Mouse (Mus musculus) hindbrain, embryonic 14.5 days (tissue): ENCODE data around the gene Anks4b. TPM values are rescaled to one million over a fixed set of nuclear protein-coding genes. Genes with fewer than 3 reads are reported as not detected.

Source experiments
- ATAC-seq: fragments of 200-750 bp; cut with Nextera tagmentation; 2 replicates; pipeline ENCODE4 v1.8.0; 2017; ENCODE audit warnings: moderate number of reproducible peaks, mild to moderate bottlenecking, moderate TSS enrichment, moderate library complexity; ENCODE audit not compliant: low FRiP score
- DNase-seq: peaks from one replicate; pipeline ENCODE4 v3.0.0-alpha.2; 2015; ENCODE audit warnings: low spot score
- H3K27ac ChIP-seq: fragments of 300-500 bp; sonication (generic); 2 replicates; pipeline ENCODE4 v1.5.1; 2014; ENCODE audit warnings: mild to moderate bottlenecking, moderate library complexity
- H3K27me3 ChIP-seq: fragments of 300-500 bp; sonication (generic); 2 replicates; pipeline ENCODE4 v1.6.1; 2014; ENCODE audit warnings: mild to moderate bottlenecking, low read length, mixed read lengths; ENCODE audit not compliant: control insufficient read depth, insufficient read depth
- H3K36me3 ChIP-seq: fragments of 300-500 bp; sonication (generic); replicated peaks from 2 replicates; pipeline ENCODE4 v1.6.1; 2014; ENCODE audit not compliant: control insufficient read depth, insufficient read depth
- H3K4me1 ChIP-seq: fragments of 300-500 bp; sonication (generic); replicated peaks from 2 replicates; pipeline ENCODE4 v1.6.1; 2014; ENCODE audit warnings: antibody characterized with exemption, low read length, mixed read lengths; ENCODE audit not compliant: control insufficient read depth, insufficient read depth
- H3K4me2 ChIP-seq: fragments of 300-500 bp; sonication (generic); replicated peaks from 2 replicates; pipeline ENCODE4 v1.6.1; 2014; ENCODE audit warnings: mild to moderate bottlenecking, moderate library complexity
- H3K4me3 ChIP-seq: fragments of 300-500 bp; sonication (generic); replicated peaks from 2 replicates; pipeline ENCODE4 v1.5.1; 2014; ENCODE audit warnings: mild to moderate bottlenecking, low read length
- H3K9ac ChIP-seq: fragments of 300-500 bp; sonication (generic); 2 replicates; pipeline ENCODE4 v1.6.1; 2014
- H3K9me3 ChIP-seq: fragments of 300-500 bp; sonication (generic); 2 replicates; pipeline ENCODE4 v1.6.1; 2016; ENCODE audit warnings: low read length; ENCODE audit not compliant: control insufficient read depth
- WGBS: fragments of 180-500 bp; shearing (Covaris S2); extraction: QIAGEN DNeasy Blood & Tissue Kit; methylation state at CpG from one replicate; pipeline ENCODE4 v1.1.7; 2014; 5-methylcytosine and 5-hydroxymethylcytosine counted together
- polyA plus RNA-seq: library from polyadenylated mRNA; unstranded; fragments of >200 nt; fragmentation: Nextera tagmentation; extraction: Ambion mirVana; gene quantifications from 2 replicates; pipeline ENCODE4 v1.2.1, GENCODE M21; 2014

Gene Anks4b
- polyA plus RNA-seq, 1 experiment from 2014 or later = not detected

DNA sequence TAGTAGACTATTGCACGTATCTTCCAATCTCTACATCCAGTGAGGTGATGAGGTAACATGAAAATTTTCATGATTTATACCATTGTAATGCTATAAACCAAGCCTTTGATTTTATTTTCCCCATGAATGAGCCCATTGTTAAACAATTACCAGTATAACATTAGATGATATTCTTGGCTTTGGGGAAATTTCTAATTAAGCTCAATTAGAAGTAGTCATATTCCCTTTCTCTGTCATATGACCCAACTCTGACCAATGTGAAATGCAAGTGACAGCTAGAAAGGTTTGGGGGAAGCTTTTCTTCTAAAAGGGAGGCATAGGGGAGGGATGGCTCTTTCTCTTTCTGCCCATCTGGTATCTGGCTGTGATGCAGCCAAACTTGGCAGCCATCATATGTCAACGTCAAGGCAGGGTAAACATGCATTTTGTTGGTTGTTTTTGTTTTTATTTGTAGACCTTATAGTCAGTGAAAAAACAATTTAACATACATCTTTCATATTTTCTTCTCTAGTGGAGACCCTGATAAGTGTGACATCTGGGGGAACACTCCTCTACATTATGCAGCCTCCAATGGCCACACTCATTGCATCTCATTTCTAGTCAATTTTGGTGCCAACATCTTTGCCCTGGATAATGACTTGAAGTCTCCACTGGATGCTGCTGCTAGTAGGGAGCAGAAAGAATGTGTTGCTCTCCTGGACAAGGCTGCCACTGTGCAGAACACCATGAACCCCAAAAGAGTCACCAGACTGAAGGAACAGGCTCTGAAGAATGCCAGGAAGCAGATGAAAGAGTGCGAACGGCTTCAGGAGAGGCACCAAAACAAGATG, 8.0 kb downstream of the Anks4b start:
- no peak overlapping the region for H3K4me2 ChIP-seq
- H3K4me3 ChIP-seq = no peak overlapping the region
- no peaks in the 10 kb centered on the region for H3K36me3 ChIP-seq
- DNase-seq = no peak
- WGBS = 93% methylated on average over 4 of the region's 4 CpGs
- H3K9ac ChIP-seq = no peak overlapping the region
- H3K9me3 ChIP-seq = no peaks in the 10 kb centered on the region
- ATAC-seq = no peak
- H3K27ac ChIP-seq = no peak overlapping the region
- 0 out of 2 replicates have a peak, but pooled peaks cover 2% of the 10 kb centered on the region for H3K4me1 ChIP-seq
- H3K27me3 ChIP-seq = no peaks in the 10 kb centered on the region

DNA sequence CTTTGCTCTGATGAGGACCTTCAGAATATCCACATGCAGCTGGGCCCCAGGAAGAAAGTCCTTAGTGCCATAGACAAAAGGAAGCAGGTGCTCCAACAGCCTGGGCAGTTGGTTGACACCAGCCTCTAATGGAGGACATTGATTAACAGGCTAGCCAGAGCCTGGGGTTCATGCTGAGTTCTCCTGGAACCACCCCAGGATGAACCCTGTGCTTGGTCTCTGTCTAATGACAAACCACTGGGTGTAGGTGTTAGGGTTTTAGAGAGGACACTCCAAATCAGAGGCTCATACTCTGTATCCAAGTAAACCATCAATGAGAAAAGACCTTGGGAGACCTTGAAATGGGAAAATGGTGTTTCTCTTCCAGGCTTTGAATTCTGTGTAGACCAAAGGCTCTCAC, 9.2 kb downstream of the Anks4b start:
- no peak for ATAC-seq
- H3K9me3 ChIP-seq = no peaks in the 10 kb centered on the region
- no peak for DNase-seq
- H3K4me3 ChIP-seq = no peak overlapping the region
- H3K9ac ChIP-seq = no peak overlapping the region
- no peaks in the 10 kb centered on the region for H3K36me3 ChIP-seq
- 0 out of 2 replicates have a peak, but pooled peaks cover 2% of the 10 kb centered on the region for H3K4me1 ChIP-seq
- no peaks in the 10 kb centered on the region for H3K27me3 ChIP-seq
- H3K27ac ChIP-seq = no peak overlapping the region
- H3K4me2 ChIP-seq = no peak overlapping the region

DNA sequence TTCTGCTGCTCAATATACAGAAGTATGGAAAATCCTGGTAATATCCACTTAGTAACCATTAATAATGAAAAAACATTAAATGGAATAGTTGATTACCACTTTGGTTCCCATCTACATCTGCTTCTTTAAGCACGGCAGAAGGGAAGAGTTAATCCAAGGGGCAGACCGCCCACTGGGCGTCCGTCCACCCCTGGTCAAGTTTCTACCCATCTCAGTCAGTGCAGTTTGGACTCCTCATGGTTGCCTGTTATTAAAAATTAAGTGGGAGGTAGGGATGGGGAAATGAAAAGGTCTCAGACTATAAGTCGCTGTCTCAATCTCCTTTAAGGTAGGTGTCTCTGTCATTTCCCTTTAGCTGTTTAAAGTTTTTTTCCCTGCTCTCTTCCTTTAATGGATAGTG, 15.3 kb downstream of the Anks4b start:
- no peaks in the 10 kb centered on the region for H3K36me3 ChIP-seq
- no peak overlapping the region for H3K4me3 ChIP-seq
- no peak overlapping the region for H3K9ac ChIP-seq
- DNase-seq = no peak
- no peak overlapping the region for H3K27ac ChIP-seq
- 92% methylated on average over 5 of the region's 5 CpGs for WGBS
- H3K27me3 ChIP-seq = no peaks in the 10 kb centered on the region
- no peaks in the 10 kb centered on the region; the same call in 1 of the 2 replicates for H3K4me1 ChIP-seq
- no peak for ATAC-seq
- no peak overlapping the region for H3K4me2 ChIP-seq
- H3K9me3 ChIP-seq = no peaks in the 10 kb centered on the region

DNA sequence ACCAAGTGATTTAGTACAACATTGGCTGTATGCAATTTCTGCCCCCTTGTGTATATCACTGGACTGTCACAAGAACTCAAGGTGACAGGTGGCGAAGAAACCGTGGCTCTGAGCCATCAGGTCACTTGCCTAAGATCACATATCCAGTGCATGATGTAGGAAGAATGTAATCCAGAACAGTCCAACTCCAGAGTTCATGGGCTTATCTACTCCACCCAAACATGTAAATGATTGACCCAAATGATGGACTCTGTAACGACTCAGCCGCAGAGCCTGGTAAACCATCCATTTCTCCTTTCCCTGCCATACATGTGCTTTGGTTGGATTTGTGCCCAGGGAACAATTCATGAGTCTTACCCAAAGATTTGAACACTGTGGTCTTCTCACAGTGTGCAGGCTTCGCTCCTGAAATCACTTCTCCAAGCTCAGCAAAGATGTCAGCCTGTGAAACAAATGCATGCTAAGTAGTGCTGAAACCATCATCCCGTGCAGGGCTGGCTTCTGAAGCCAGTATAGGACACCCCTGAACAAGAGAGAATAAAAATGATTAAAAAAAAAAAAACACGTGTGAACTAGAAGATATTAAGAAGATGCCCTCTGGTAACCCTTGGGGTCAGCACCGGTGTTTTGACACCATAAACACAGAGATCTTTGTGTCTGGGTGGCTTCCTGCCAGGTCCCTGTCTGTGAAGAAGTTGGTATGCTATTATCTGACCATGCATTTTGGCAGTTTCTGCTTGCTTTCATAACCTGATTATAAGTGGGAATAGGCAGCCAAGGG, 15.9 kb downstream of the Anks4b start:
- Histone ChIP-seq H3K4me1 (no peaks in the 10 kb centered on the region; the same call in 1 of the 2 replicates), H3K4me2 (no peak overlapping the region), H3K27ac (no peak overlapping the region), H3K4me3 (no peak overlapping the region), H3K36me3 (no peaks in the 10 kb centered on the region), H3K9me3 (no peaks in the 10 kb centered on the region), H3K27me3 (no peaks in the 10 kb centered on the region), H3K9ac (no peak overlapping the region)
- ATAC-seq (no peak), DNase-seq (no peak)
- WGBS = 73% methylated on average over 8 of the region's 8 CpGs

DNA sequence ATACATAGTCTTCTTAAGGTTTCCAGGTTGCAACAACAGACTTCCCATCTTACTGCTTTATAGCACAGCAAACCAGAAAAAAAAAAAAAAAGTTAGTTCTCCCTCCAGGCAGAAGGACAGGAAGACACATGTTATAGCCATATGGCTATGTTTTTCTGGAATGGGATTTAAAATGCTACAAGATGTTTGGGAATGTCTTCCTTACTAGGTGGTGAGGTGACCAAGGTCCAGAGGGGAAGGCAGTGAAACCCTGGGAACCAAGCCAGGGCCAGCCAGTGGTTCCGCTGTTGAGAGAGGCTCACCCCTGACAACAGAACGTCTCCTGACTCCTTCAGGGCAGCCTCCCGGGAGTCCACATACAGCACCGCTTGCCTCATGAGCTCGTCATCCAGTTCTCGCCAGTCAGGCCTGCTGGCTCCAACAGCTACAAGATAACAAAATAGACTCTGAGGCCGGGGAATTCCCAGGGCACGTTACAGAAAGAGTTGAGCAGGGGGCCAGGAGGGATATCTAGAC, 16.6 kb downstream of the Anks4b start:
- Histone ChIP-seq H3K4me3 (no peak overlapping the region), H3K9ac (no peak overlapping the region), H3K9me3 (no peaks in the 10 kb centered on the region), H3K27me3 (no peaks in the 10 kb centered on the region), H3K4me2 (no peak overlapping the region), H3K27ac (no peak overlapping the region), H3K36me3 (no peaks in the 10 kb centered on the region), H3K4me1 (no peaks in the 10 kb centered on the region; the same call in 1 of the 2 replicates)
- WGBS = 51% methylated on average over 8 of the region's 8 CpGs
- DNase-seq (no peak), ATAC-seq (no peak)

DNA sequence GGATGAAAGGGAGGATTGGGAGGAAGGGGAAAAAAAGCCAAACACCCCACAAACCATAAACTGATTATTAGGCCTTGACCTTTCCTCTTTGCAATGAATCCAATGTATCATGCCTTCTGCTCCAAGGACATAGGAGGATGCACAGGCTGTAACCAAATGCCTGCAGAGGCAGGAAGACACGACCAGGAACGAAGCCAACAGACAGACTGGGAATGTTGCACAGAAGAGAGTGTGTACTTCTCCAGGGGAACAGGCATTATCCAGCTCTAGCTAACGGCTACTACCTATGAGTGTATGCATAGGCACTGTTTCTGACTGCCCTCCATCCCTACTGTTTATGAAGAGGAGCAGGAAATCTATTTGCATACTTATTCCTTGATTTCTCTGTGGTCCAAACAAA, 18.5 kb downstream of the Anks4b start:
- Histone ChIP-seq H3K4me1 (no peaks in the 10 kb centered on the region; the same call in 1 of the 2 replicates), H3K36me3 (no peaks in the 10 kb centered on the region), H3K4me3 (no peak overlapping the region), H3K27me3 (no peaks in the 10 kb centered on the region), H3K4me2 (no peak overlapping the region), H3K9ac (no peak overlapping the region), H3K9me3 (no peaks in the 10 kb centered on the region), H3K27ac (no peak overlapping the region)
- WGBS = 68% methylated on average over 3 of the region's 3 CpGs
- DNase-seq (no peak), ATAC-seq (no peak)

DNA sequence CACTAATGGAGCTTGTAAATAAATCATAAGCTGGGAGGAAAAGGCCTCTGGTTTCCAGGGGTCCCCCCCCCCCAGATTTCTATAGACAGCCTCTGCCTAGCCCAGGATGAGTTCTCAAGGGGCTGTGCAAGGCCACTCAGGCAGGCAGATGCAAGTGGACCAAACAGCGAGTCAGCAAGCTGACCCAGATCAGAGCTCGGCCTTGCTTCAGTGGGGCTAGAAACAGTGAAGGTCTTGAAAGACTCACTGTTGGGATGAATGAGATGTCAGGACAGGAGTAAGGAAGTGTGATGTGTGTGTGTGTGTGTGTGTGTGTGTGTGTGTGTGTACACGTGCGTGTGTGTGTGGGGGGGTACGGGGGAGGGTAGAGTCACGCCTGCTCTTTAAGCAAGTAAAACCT, 19.2 kb downstream of the Anks4b start:
- WGBS = 84% methylated on average over 6 of the region's 6 CpGs
- no peaks in the 10 kb centered on the region for H3K27me3 ChIP-seq

DNA sequence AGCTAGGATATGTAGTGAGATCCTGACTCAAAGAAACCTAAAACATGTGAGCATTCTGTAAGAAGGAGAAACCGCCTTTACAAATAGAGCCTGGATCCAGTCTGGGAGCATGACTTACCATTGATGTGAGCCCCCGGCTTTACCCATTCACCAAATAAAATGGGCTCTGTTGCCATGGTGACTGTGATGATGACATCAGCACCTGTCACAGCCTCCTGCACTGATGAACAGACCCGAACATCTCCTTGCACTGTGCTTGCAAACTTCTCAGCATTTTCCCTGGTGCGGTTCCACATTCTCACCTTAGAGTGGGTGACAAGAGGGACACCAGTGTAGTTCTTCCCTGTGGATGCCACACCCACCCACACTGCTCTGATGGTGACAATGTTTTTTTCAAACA, 21.5 kb downstream of the Anks4b start:
- no peaks in the 10 kb centered on the region; the same call in 1 of the 2 replicates for H3K4me1 ChIP-seq
- peaks cover 6% of the 10 kb centered on the region for H3K27me3 ChIP-seq
- H3K9ac ChIP-seq = no peak overlapping the region
- H3K27ac ChIP-seq = no peak overlapping the region
- DNase-seq (no peak), ATAC-seq (0 out of 2 replicates have a peak, but pooled peaks have one; percentile 27)
- no peak overlapping the region for H3K4me2 ChIP-seq
- 50% methylated on average over 4 of the region's 4 CpGs for WGBS
- no peaks in the 10 kb centered on the region for H3K9me3 ChIP-seq
- no peak overlapping the region for H3K4me3 ChIP-seq
- H3K36me3 ChIP-seq = no peaks in the 10 kb centered on the region

More for the DNA sequence above, 19.2 kb downstream of the Anks4b start:
- DNase-seq = no peak
- H3K27ac ChIP-seq = no peak overlapping the region
- no peak overlapping the region for H3K4me2 ChIP-seq
- H3K4me3 ChIP-seq = no peak overlapping the region
- no peaks in the 10 kb centered on the region for H3K9me3 ChIP-seq
- H3K4me1 ChIP-seq = no peaks in the 10 kb centered on the region; the same call in 1 of the 2 replicates
- H3K9ac ChIP-seq = no peak overlapping the region
- ATAC-seq = no peak
- H3K36me3 ChIP-seq = no peaks in the 10 kb centered on the region

DNA sequence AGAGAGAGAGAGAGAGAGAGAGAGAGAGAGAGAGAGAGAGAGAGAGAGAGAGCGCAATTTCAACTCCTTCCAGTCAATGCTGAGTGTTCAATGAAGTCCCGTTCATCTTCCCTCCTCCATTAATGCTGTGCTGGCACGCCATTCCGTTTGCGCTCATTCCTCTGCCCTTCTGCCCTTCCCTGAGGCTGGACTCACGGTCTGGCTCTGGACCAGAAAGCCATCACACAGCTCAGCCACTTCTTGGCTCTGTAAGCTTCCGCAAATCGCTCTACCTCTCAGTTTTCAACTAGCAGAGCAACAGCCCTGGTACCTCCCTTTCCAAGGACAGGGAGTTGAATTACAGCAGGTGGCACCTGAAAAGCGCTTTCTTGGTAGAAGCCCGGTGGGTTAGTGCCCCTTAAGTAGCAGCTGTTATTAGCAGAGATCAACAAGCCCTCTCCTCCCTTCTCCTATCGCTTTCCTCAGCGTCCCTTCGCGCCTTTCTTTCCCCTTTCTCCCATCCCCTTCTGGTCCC, 27.6 kb downstream of the Anks4b start:
- 3% methylated on average over 14 of the region's 14 CpGs for WGBS
- DNase-seq (no peak), ATAC-seq (no peak; the same call in 1 of the 2 replicates)
- peaks cover 8% of the 10 kb centered on the region; the same call in 1 of the 2 replicates for H3K4me1 ChIP-seq
- H3K4me2 ChIP-seq = peak overlapping the region; percentile 55
- H3K9ac ChIP-seq = peak overlapping the region; percentile 31; the same call in 1 of the 2 replicates
- H3K4me3 ChIP-seq = peak overlapping the region; percentile 27
- no peaks in the 10 kb centered on the region for H3K36me3 ChIP-seq
- no peak overlapping the region for H3K27ac ChIP-seq
- no peaks in the 10 kb centered on the region for H3K9me3 ChIP-seq
- peaks cover 25% of the 10 kb centered on the region for H3K27me3 ChIP-seq
